Mouse (Mus musculus) hindbrain, embryonic 12.5 days (tissue): ENCODE data around the gene Ccl25. TPM values are rescaled to one million over a fixed set of nuclear protein-coding genes. Genes with fewer than 3 reads are reported as not detected.

Source experiments
- ATAC-seq: fragments of 200-750 bp; cut with Nextera tagmentation; 2 replicates; pipeline ENCODE4 v1.8.0; 2017; ENCODE audit warnings: moderate TSS enrichment; ENCODE audit not compliant: low FRiP score
- H3K27ac ChIP-seq: fragments of 300-500 bp; sonication (generic); 2 replicates; pipeline ENCODE4 v1.5.1; 2016; ENCODE audit warnings: mild to moderate bottlenecking
- H3K27me3 ChIP-seq: fragments of 300-500 bp; sonication (generic); 2 replicates; pipeline ENCODE4 v1.6.1; 2016; ENCODE audit warnings: mild to moderate bottlenecking
- H3K36me3 ChIP-seq: fragments of 300-500 bp; sonication (generic); 2 replicates; pipeline ENCODE4 v1.6.1; 2016; ENCODE audit warnings: mild to moderate bottlenecking
- H3K4me1 ChIP-seq: fragments of 300-500 bp; sonication (generic); 2 replicates; pipeline ENCODE4 v1.6.1; 2016
- H3K4me2 ChIP-seq: fragments of 300-500 bp; sonication (generic); replicated peaks from 2 replicates; pipeline ENCODE4 v1.6.1; 2016; ENCODE audit warnings: mild to moderate bottlenecking
- H3K4me3 ChIP-seq: fragments of 300-500 bp; sonication (generic); 2 replicates; pipeline ENCODE4 v1.5.1; 2016; ENCODE audit warnings: mild to moderate bottlenecking
- H3K9ac ChIP-seq: fragments of 300-500 bp; sonication (generic); 2 replicates; pipeline ENCODE4 v1.6.1; 2016; ENCODE audit warnings: mild to moderate bottlenecking, moderate library complexity
- H3K9me3 ChIP-seq: fragments of 300-500 bp; sonication (generic); replicated peaks from 2 replicates; pipeline ENCODE4 v1.6.1; 2016; ENCODE audit warnings: mild to moderate bottlenecking
- WGBS: fragments of 180-500 bp; shearing (Covaris S2); methylation state at CpG from one replicate; pipeline ENCODE4 v1.1.7; 2016; 5-methylcytosine and 5-hydroxymethylcytosine counted together
- polyA plus RNA-seq: library from polyadenylated mRNA; unstranded; fragments of >200 nt; fragmentation: Nextera tagmentation; extraction: Ambion mirVana; gene quantifications from 2 replicates; pipeline ENCODE4 v1.2.1, GENCODE M21; 2016

The Ccl25 gene
- polyA plus RNA-seq, 1 experiment from 2014 or later = 22.3 TPM

- Histone ChIP-seq H3K4me1 (peaks cover 30% of the 10 kb centered on the region), H3K36me3 (peaks cover 26% of the 10 kb centered on the region), H3K4me3 (no peak overlapping the region), H3K9me3 (no peaks in the 10 kb centered on the region), H3K4me2 (no peak overlapping the region), H3K27ac (no peak overlapping the region), H3K9ac (no peak overlapping the region), H3K27me3 (no peaks in the 10 kb centered on the region)
- no peak for ATAC-seq
- 91% methylated on average over 2 of the region's 2 CpGs for WGBS
These were observed 6.0 kb upstream of the Ccl25 start for GRCm38 (mm10) chr8:4318796-4319572.

GRCm38 (mm10) chr8:4319573-4319872 lies 5.5 kb upstream of the Ccl25 start:
- Histone ChIP-seq H3K27me3 (no peaks in the 10 kb centered on the region), H3K4me1 (peaks cover 30% of the 10 kb centered on the region), H3K4me2 (no peak overlapping the region), H3K27ac (no peak overlapping the region), H3K36me3 (peaks cover 26% of the 10 kb centered on the region), H3K9me3 (no peaks in the 10 kb centered on the region), H3K4me3 (no peak overlapping the region), H3K9ac (no peak overlapping the region)
- 97% methylated on average over 11 of the region's 11 CpGs for WGBS
- ATAC-seq = no peak

- Histone ChIP-seq H3K4me1 (peaks cover 30% of the 10 kb centered on the region), H3K9ac (no peak overlapping the region), H3K36me3 (peaks cover 26% of the 10 kb centered on the region), H3K9me3 (no peaks in the 10 kb centered on the region), H3K4me2 (no peak overlapping the region), H3K27ac (no peak overlapping the region), H3K27me3 (no peaks in the 10 kb centered on the region), H3K4me3 (no peak overlapping the region)
- 100% methylated on average over 1 of the region's 1 CpGs for WGBS
- no peak for ATAC-seq
These were observed 4.6 kb upstream of the Ccl25 start for GRCm38 (mm10) chr8:4320404-4320803.

GRCm38 (mm10) chr8:4321031-4321430 lies 4.0 kb upstream of the Ccl25 start:
- Histone ChIP-seq H3K4me3 (no peak overlapping the region), H3K27ac (no peak overlapping the region), H3K4me2 (no peak overlapping the region), H3K9me3 (no peaks in the 10 kb centered on the region), H3K4me1 (peaks cover 35% of the 10 kb centered on the region), H3K36me3 (peaks cover 26% of the 10 kb centered on the region), H3K27me3 (no peaks in the 10 kb centered on the region), H3K9ac (no peak overlapping the region)
- no peak for ATAC-seq
- 88% methylated on average over 2 of the region's 2 CpGs for WGBS

- no peak overlapping the region for H3K27ac ChIP-seq
These were observed 2.5 kb upstream of the Ccl25 start for GRCm38 (mm10) chr8:4322470-4322869.

GRCm38 (mm10) chr8:4323917-4324316 lies 1.1 kb upstream of the Ccl25 start:
- peaks cover 35% of the 10 kb centered on the region for H3K4me1 ChIP-seq
- WGBS = 4% methylated on average over 6 of the region's 6 CpGs

More at GRCm38 (mm10) chr8:4322470-4322869, 2.5 kb upstream of the Ccl25 start:
- no peak overlapping the region for H3K4me3 ChIP-seq
- no peaks in the 10 kb centered on the region for H3K9me3 ChIP-seq
- 0 out of 2 replicates have a peak overlapping the region, but pooled peaks have one; percentile 95 for H3K4me2 ChIP-seq
- 33% methylated on average over 2 of the region's 2 CpGs for WGBS
- ATAC-seq = no peak
- H3K9ac ChIP-seq = no peak overlapping the region
- H3K36me3 ChIP-seq = peaks cover 28% of the 10 kb centered on the region
- H3K27me3 ChIP-seq = no peaks in the 10 kb centered on the region
- H3K4me1 ChIP-seq = peaks cover 35% of the 10 kb centered on the region

GRCm38 (mm10) chr8:4324525-4324924 lies 485 bp upstream of the Ccl25 start:
- ATAC-seq = peak; percentile 79
- under 1% methylated on average over 42 of the region's 42 CpGs for WGBS
- Histone ChIP-seq H3K9me3 (no peaks in the 10 kb centered on the region), H3K4me1 (peaks cover 35% of the 10 kb centered on the region), H3K4me2 (peak overlapping the region; percentile 95), H3K27ac (peak overlapping the region; percentile 88), H3K36me3 (peaks cover 43% of the 10 kb centered on the region), H3K4me3 (peak overlapping the region; percentile 99), H3K27me3 (no peaks in the 10 kb centered on the region), H3K9ac (peak overlapping the region; percentile 98)

More at GRCm38 (mm10) chr8:4323917-4324316, 1.1 kb upstream of the Ccl25 start:
- H3K36me3 ChIP-seq = peaks cover 41% of the 10 kb centered on the region
- H3K27me3 ChIP-seq = no peaks in the 10 kb centered on the region
- peak overlapping the region; percentile 98 for H3K9ac ChIP-seq
- no peak for ATAC-seq
- peak overlapping the region; percentile 95 for H3K4me2 ChIP-seq
- 0 out of 2 replicates have a peak overlapping the region, but pooled peaks have one; percentile 88 for H3K27ac ChIP-seq
- no peaks in the 10 kb centered on the region for H3K9me3 ChIP-seq
- H3K4me3 ChIP-seq = peak overlapping the region; percentile 99

- H3K4me3 ChIP-seq = peak overlapping the region; percentile 99
- H3K9ac ChIP-seq = peak overlapping the region; percentile 67
- peaks cover 27% of the 10 kb centered on the region for H3K4me1 ChIP-seq
- no peaks in the 10 kb centered on the region for H3K9me3 ChIP-seq
- 48% methylated on average over 7 of the region's 7 CpGs for WGBS
- peak overlapping the region; percentile 88; the same call in 1 of the 2 replicates for H3K27ac ChIP-seq
- peak overlapping the region; percentile 52 for H3K4me2 ChIP-seq
- no peaks in the 10 kb centered on the region for H3K27me3 ChIP-seq
- peaks cover 41% of the 10 kb centered on the region for H3K36me3 ChIP-seq
- no peak for ATAC-seq
These were observed 684 bp downstream of the Ccl25 start for GRCm38 (mm10) chr8:4325751-4326036.

- Histone ChIP-seq H3K4me1 (peaks cover 6% of the 10 kb centered on the region), H3K4me2 (no peak overlapping the region), H3K27me3 (no peaks in the 10 kb centered on the region), H3K27ac (no peak overlapping the region), H3K36me3 (peaks cover 55% of the 10 kb centered on the region), H3K9me3 (no peaks in the 10 kb centered on the region), H3K4me3 (no peak overlapping the region), H3K9ac (no peak overlapping the region)
- 95% methylated on average over 5 of the region's 5 CpGs for WGBS
- no peak for ATAC-seq
These were observed 4.0 kb downstream of the Ccl25 start for GRCm38 (mm10) chr8:4329000-4329399.

GRCm38 (mm10) chr8:4333966-4334365 lies 9.0 kb downstream of the Ccl25 start:
- Histone ChIP-seq H3K4me2 (no peak overlapping the region), H3K4me3 (no peak overlapping the region), H3K36me3 (peaks cover 82% of the 10 kb centered on the region), H3K9me3 (no peaks in the 10 kb centered on the region), H3K27me3 (no peaks in the 10 kb centered on the region), H3K4me1 (no peaks in the 10 kb centered on the region), H3K9ac (no peak overlapping the region), H3K27ac (no peak overlapping the region)
- ATAC-seq = no peak
- WGBS = 97% methylated on average over 1 of the region's 1 CpGs

- 95% methylated on average over 2 of the region's 2 CpGs for WGBS
- Histone ChIP-seq H3K27me3 (no peaks in the 10 kb centered on the region), H3K4me3 (no peak overlapping the region), H3K9ac (no peak overlapping the region), H3K36me3 (peaks cover 73% of the 10 kb centered on the region), H3K27ac (no peak overlapping the region), H3K4me2 (no peak overlapping the region), H3K9me3 (no peaks in the 10 kb centered on the region), H3K4me1 (no peaks in the 10 kb centered on the region)
- ATAC-seq = no peak
These were observed 10.7 kb downstream of the Ccl25 start for GRCm38 (mm10) chr8:4335678-4336077.

GRCm38 (mm10) chr8:4340207-4340606 lies 15.2 kb downstream of the Ccl25 start:
- no peak overlapping the region for H3K9ac ChIP-seq
- WGBS = 85% methylated on average over 3 of the region's 3 CpGs
- no peak overlapping the region for H3K4me3 ChIP-seq
- no peak overlapping the region for H3K4me2 ChIP-seq
- H3K36me3 ChIP-seq = peaks cover 38% of the 10 kb centered on the region
- no peak overlapping the region for H3K27ac ChIP-seq
- ATAC-seq = no peak
- no peaks in the 10 kb centered on the region for H3K4me1 ChIP-seq
- no peaks in the 10 kb centered on the region for H3K27me3 ChIP-seq
- no peaks in the 10 kb centered on the region for H3K9me3 ChIP-seq

- WGBS = 61% methylated on average over 7 of the region's 7 CpGs
- no peak for ATAC-seq
- Histone ChIP-seq H3K4me2 (no peak overlapping the region), H3K9ac (no peak overlapping the region), H3K27ac (no peak overlapping the region), H3K4me1 (no peaks in the 10 kb centered on the region), H3K4me3 (no peak overlapping the region), H3K27me3 (no peaks in the 10 kb centered on the region), H3K36me3 (0 out of 2 replicates have a peak, but pooled peaks cover 3% of the 10 kb centered on the region), H3K9me3 (no peaks in the 10 kb centered on the region)
These were observed 22.7 kb downstream of the Ccl25 start for GRCm38 (mm10) chr8:4347661-4348060.
